Mouse (Mus musculus) ES-E14 (cell line): ENCODE data around the gene Clptm1. TPM values are rescaled to one million over a fixed set of nuclear protein-coding genes. Genes with fewer than 3 reads are reported as not detected.

Experiments used
- DNase-seq: peaks from one replicate; pipeline ENCODE4 v3.0.0-alpha.2; 2013; ENCODE audit warnings: low read depth, low spot score
- H3K27ac ChIP-seq: 2 replicates; pipeline ENCODE4 v1.5.1; 2012; ENCODE audit warnings: low read depth, mild to moderate bottlenecking, low read length, moderate library complexity, mixed read lengths; ENCODE audit not compliant: poor library complexity, insufficient read depth, severe bottlenecking
- H3K36me3 ChIP-seq: 2 replicates; pipeline ENCODE4 v1.6.1; 2012; ENCODE audit warnings: mild to moderate bottlenecking, low read length, moderate library complexity, mixed read lengths; ENCODE audit not compliant: control insufficient read depth, poor library complexity, insufficient read depth, severe bottlenecking
- H3K4me1 ChIP-seq, 2 experiments: fragments of 150-350 bp in 1 of 2; sonication (generic) in 1 of 2; 2 replicates each; pipeline ENCODE4 v1.6.1; 2012; ENCODE audit warnings: low read length in 2 of 2, mild to moderate bottlenecking in 1 of 2, mixed read lengths in 1 of 2; ENCODE audit not compliant: control insufficient read depth in 2 of 2, insufficient read depth in 2 of 2, poor library complexity in 1 of 2
- H3K4me3 ChIP-seq, 2 experiments: fragments of 150-350 bp in 1 of 2; sonication (generic) in 1 of 2; 2 replicates each; pipeline ENCODE4 v1.5.1; 2012; ENCODE audit warnings: low read length in 2 of 2, low read depth in 1 of 2, mild to moderate bottlenecking in 1 of 2, mixed read lengths in 1 of 2; ENCODE audit not compliant: insufficient read depth in 1 of 2, poor library complexity in 1 of 2, severe bottlenecking in 1 of 2
- H3K9ac ChIP-seq: 2 replicates; pipeline ENCODE4 v1.6.1; 2012; ENCODE audit warnings: low read depth, mild to moderate bottlenecking, low read length, mixed read lengths; ENCODE audit not compliant: poor library complexity, insufficient read depth, severe bottlenecking
- H3K9me3 ChIP-seq: fragments of 150-350 bp; sonication (generic); 2 replicates; pipeline ENCODE4 v1.6.1; 2012; ENCODE audit warnings: low read depth, mild to moderate bottlenecking, low read length; ENCODE audit not compliant: control insufficient read depth, insufficient read depth
- CHD2 ChIP-seq: IDR thresholded peaks from 2 replicates; pipeline ENCODE4 v1.6.1; 2014; ENCODE audit warnings: mild to moderate bottlenecking, low read depth, low read length, inconsistent platforms
- HCFC1 ChIP-seq: IDR thresholded peaks from 2 replicates; pipeline ENCODE4 v1.6.1; 2012; ENCODE audit warnings: low read length, inconsistent platforms, borderline replicate concordance; ENCODE audit not compliant: insufficient read depth
- MAFK ChIP-seq: IDR thresholded peaks from 2 replicates; pipeline ENCODE4 v1.6.1; 2014; ENCODE audit warnings: mild to moderate bottlenecking, low read depth, low read length, inconsistent platforms; ENCODE audit not compliant: insufficient read depth
- ZC3H11A ChIP-seq: IDR thresholded peaks from 2 replicates; pipeline ENCODE4 v1.6.1; 2012; ENCODE audit warnings: low read depth, mild to moderate bottlenecking, inconsistent platforms, low read length, borderline replicate concordance
- ZNF384 ChIP-seq: IDR thresholded peaks from 2 replicates; pipeline ENCODE4 v1.6.1; 2012; ENCODE audit warnings: low read depth, low read length, inconsistent platforms
- in situ Hi-C, 2 experiments: fragments of 600-800 bp; cut with MboI; formaldehyde crosslinking; loops; one replicate each; pipeline ENCODE4 v1.15.1; 2025; ENCODE audit warnings: low sequenced_read_pairs in 2 of 2, inconsistent platforms in 1 of 2; ENCODE audit not compliant: unreplicated experiment in 2 of 2
- total RNA-seq: library from RNA; depleted of rRNA; stranded (reverse); fragments of 300-350 nt; gene quantifications from 2 replicates; pipeline ENCODE4 v1.2.3, GENCODE M21; 2012; rRNA removed

The Clptm1 gene
- total RNA-seq, 1 experiment = 129 TPM

DNA sequence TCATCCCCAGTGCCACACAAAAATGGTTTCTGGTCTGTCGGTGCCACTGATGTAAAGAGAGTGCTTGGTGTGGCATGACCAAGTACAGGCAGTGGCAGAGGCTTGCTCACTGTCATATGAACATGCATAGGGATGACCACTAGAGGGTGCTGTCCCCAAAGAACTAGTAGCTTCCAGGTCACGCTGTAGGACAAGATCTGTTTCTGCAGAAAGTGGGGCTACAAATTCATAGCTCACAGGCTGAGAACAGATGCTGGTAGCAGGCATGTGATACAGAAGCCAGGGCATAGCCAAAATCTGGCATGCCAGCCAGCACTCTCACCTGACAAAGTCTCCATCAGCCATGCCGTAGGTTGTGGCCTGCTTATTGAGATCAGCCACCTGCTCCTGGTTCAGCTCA lies 74.9 kb downstream of the Clptm1 start:
- Histone ChIP-seq H3K9ac (no peak overlapping the region), H3K4me1 (peaks cover 5 to 27% of the 10 kb centered on the region in 2 experiments; a peak in 3 of 4 replicates), H3K36me3 (peaks cover 60% of the 10 kb centered on the region)

DNA sequence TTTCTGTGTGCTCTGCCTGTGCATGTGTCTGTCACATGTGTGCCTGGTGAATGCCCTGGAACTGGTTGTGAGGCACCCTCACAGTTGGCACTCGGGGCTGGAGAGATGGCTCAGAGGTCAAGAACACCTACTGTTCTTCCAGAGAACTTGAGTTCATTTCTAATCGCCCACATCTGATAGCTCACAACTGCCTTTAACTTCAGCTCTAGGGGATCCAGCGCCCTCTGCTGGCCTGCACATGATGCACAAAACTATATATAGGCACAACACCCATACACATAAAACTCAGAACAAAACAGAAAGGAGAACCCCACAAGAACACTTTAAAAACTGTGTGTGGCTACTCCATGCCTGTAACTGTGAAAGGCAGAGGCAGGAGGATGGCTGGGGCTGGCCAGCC lies 75.6 kb downstream of the Clptm1 start:
- H3K36me3 ChIP-seq = peaks cover 63% of the 10 kb centered on the region
- peaks cover 5 to 25% of the 10 kb centered on the region in 2 experiments; a peak in 3 of 4 replicates for H3K4me1 ChIP-seq

More for the DNA sequence above, 74.9 kb downstream of the Clptm1 start:
- peak; percentile 76 for DNase-seq
- H3K9me3 ChIP-seq = no peaks in the 10 kb centered on the region
- no peak overlapping the region for H3K27ac ChIP-seq
- H3K4me3 ChIP-seq = no peak overlapping the region
- in situ Hi-C loops = no loop called here
- TF ChIP-seq HCFC1 (no peak), MAFK (no peak), ZNF384 (no peak), CHD2 (no peak), ZC3H11A (peak; percentile 44)

DNA sequence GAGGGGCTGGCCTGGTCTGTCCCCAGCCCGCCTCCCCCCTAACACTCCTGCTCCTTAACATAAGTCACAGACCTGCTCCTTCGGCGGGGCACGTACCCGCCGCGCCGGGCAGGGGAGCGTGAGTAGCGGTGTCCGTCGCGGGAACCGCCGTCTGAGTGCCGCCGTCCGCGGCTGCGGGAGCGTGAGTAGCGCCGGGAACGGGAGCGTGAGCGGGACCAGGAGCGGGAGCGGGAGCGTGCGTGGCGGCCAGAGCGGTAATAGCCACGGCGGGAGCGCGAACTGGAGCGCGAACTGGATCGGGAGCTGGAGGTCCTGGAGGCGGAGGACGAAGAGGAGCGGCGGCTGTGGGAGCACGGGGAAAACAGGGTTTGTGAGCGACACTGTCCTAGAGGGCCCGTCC lies 78.6 kb downstream of the Clptm1 start:
- in situ Hi-C loops = no loop called here
- H3K36me3 ChIP-seq = peaks cover 63% of the 10 kb centered on the region
- peak overlapping the region; percentile 49 to 69; a peak in 3 of 4 replicates for H3K4me3 ChIP-seq
- peak overlapping the region; percentile 70 for H3K9ac ChIP-seq
- peaks cover 0 to 22% of the 10 kb centered on the region in 2 experiments; a peak in 3 of 4 replicates for H3K4me1 ChIP-seq
- no peak overlapping the region for H3K27ac ChIP-seq
- no peak for TF ChIP-seq MAFK
- peak; percentile 66; the same call in 1 of the 2 replicates for TF ChIP-seq CHD2
- no peak for DNase-seq
- H3K9me3 ChIP-seq = no peaks in the 10 kb centered on the region

More for the DNA sequence above, 75.6 kb downstream of the Clptm1 start:
- Histone ChIP-seq H3K9me3 (no peaks in the 10 kb centered on the region), H3K9ac (no peak overlapping the region), H3K4me3 (no peak overlapping the region), H3K27ac (no peak overlapping the region)
- in situ Hi-C loops = no loop called here
- TF ChIP-seq ZC3H11A = no peak
- TF ChIP-seq HCFC1 = no peak
- TF ChIP-seq MAFK = no peak
- TF ChIP-seq ZNF384 = no peak
- TF ChIP-seq CHD2 = no peak
- no peak for DNase-seq

Other genes with a start within 250 kb of the Clptm1 start
- gene Mark4, start 206.2 kb downstream of the Clptm1 start, total RNA-seq = 9.9 and 10.3 TPM in 2 replicates
- gene Exoc3l2, start 201.7 kb downstream of the Clptm1 start, total RNA-seq = 0.85 and 2.2 TPM in 2 replicates
- gene Bloc1s3, start 156.7 kb downstream of the Clptm1 start, total RNA-seq = 3.1 and 3.4 TPM in 2 replicates
- 33.2 and 56.7 TPM in 2 replicates for gene Trappc6a, start 156.6 kb downstream of the Clptm1 start, total RNA-seq
- 0.54 and 0.79 TPM in 2 replicates for gene Nkpd1, start 147.2 kb downstream of the Clptm1 start, total RNA-seq
- gene Ppp1r37, start 102.0 kb downstream of the Clptm1 start, total RNA-seq = 25.3 and 37.7 TPM in 2 replicates
- 32.2 and 35.3 TPM in 2 replicates for gene Zfp296, start 87.7 kb downstream of the Clptm1 start, total RNA-seq
- gene Gemin7, start 87.4 kb downstream of the Clptm1 start, total RNA-seq = 42.1 and 54.2 TPM in 2 replicates
- gene Clasrp, start 60.5 kb downstream of the Clptm1 start, total RNA-seq = 52.7 and 83.4 TPM in 2 replicates
- 13.9 and 15.1 TPM in 2 replicates for gene Relb, start 35.6 kb downstream of the Clptm1 start, total RNA-seq
- gene Apoc2, start 12.9 kb upstream of the Clptm1 start, total RNA-seq = not detected in 2 replicates
- gene Gm44805, start 16.4 kb upstream of the Clptm1 start, total RNA-seq = 0.48 TPM in 1 of 2 replicates, not detected in the other
- 0.27 and 0.48 TPM in 2 replicates for gene Apoc4, start 16.4 kb upstream of the Clptm1 start, total RNA-seq
- 72.3 and 106 TPM in 2 replicates for gene Apoc1, start 27.6 kb upstream of the Clptm1 start, total RNA-seq
- gene Apoe, start 34.2 kb upstream of the Clptm1 start, total RNA-seq = 683 and 2,144 TPM in 2 replicates
- 342 and 366 TPM in 2 replicates for gene Tomm40, start 50.4 kb upstream of the Clptm1 start, total RNA-seq
- gene Nectin2, start 85.5 kb upstream of the Clptm1 start, total RNA-seq = 241 and 392 TPM in 2 replicates
- gene Bcam, start 106.0 kb upstream of the Clptm1 start, total RNA-seq = 167 and 309 TPM in 2 replicates
- 3.5 and 6.6 TPM in 2 replicates for gene Cblc, start 131.8 kb upstream of the Clptm1 start, total RNA-seq
- gene Bcl3, start 157.7 kb upstream of the Clptm1 start, total RNA-seq = 14.3 and 28.8 TPM in 2 replicates
- gene Gm19345, start 187.0 kb upstream of the Clptm1 start, total RNA-seq = 0.36 and 1.1 TPM in 2 replicates
- 0.71 and 1.4 TPM in 2 replicates for gene Ceacam16, start 196.3 kb upstream of the Clptm1 start, total RNA-seq
- 0.85 and 0.94 TPM in 2 replicates for gene Ceacam19, start 222.9 kb upstream of the Clptm1 start, total RNA-seq